Mouse (Mus musculus): ENCODE data around the gene Draxin.
"Not testable (repeated sequence)": the region's sequence is repeated elsewhere in the genome, so short reads cannot be mapped to it uniquely, and the experiment has no call there.

Draxin gene

GRCm38 (mm10) chr4:148130561-148131413 lies at the start of gene Draxin:
Gene Draxin (minus strand): TSS chr4:148130698.
- peak; percentile 16 for DNase-seq (ENCODE audit: low spot score)

DNA sequence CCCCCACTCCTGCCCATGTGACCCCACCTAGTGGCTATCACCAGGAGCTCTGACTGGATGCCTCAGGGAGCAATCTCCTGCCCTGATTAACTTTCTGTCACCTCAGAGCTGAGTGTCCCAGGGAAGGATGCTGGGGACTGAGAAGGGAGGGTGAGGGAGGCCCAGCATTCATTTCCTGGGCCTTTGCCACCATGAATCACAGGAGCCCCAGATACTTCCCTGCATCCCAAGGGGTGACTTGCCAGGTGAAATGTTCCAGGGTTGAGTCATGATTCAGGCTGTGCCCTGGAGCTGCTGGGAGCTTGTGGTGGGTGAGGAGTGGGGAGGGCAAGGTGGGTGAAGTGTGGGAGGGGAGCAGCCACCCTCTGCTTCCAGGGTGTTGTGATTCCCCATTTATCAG lies 47.2 kb upstream of the Draxin start:
- DNase-seq (ENCODE audit: low spot score), result no peak

DNA sequence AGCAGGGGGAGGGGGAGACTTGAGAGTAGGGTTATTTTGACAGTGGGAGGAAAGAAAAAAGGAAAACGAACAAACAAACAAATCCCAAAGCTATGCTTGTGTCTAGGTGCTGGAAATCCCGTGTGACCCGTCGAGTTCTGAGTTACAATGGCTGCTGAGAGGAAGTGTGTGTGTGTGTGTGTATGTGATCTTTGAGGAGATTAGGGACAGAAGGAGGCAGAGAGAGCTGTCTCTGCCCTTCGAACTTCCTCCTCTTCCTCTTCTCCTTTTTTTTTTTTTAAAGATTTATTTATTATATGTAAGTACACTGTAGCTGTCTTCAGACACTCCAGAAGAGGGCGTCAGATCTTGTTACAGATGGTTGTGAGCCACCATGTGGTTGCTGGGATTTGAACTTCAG lies 46.1 kb upstream of the Draxin start:
- not testable (repeated sequence) for DNase-seq (ENCODE audit: low spot score)

DNA sequence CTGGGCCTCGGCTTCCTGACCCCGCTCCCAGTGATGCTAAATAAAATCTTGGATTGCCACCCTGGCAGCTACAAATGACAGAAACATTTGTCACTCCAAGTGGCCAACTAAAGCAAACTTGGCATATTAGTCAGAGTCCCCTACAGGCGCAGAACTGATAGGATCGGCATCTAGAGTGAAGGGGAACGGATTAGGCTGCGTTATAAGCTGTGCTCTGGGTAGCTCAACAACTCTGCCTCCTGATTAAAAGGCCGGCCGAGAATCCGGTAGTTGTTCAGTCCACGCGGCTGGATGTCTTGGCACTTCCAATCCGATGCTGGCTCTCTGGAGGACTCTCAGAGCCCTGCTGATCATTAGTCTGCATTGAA lies 44.0 kb upstream of the Draxin start:
- DNase-seq (ENCODE audit: low spot score), result no peak

- no peak for DNase-seq (ENCODE audit: low spot score)
Measured at GRCm38 (mm10) chr4:148173811-148174494, 43.5 kb upstream of the Draxin start.

DNA sequence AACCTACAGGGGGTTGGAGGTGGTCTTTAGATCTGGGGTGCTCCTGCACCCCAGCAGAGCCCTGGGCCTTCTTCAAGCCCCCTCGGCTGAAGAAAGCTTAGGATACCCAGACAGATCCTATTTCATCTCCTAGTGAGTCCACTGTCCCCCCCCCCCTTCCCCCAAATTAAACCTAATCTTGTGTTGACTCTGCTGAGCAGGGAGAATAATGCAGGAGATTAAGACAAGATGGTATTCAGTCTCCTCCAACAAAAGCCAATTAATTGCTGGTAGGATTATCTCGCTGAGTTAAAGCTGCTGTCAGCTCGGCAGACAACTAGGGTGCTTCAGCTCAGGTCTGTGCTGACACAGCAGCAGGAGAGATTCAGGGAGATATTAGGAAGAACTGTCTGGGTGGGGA lies 40.8 kb upstream of the Draxin start:
- no peak for DNase-seq (ENCODE audit: low spot score)

- peak; percentile 29 for DNase-seq (ENCODE audit: low spot score)
Measured at GRCm38 (mm10) chr4:148170842-148171241, 40.3 kb upstream of the Draxin start.

GRCm38 (mm10) chr4:148169586-148169985 lies 39.1 kb upstream of the Draxin start:
- no peak for DNase-seq (ENCODE audit: low spot score)

DNA sequence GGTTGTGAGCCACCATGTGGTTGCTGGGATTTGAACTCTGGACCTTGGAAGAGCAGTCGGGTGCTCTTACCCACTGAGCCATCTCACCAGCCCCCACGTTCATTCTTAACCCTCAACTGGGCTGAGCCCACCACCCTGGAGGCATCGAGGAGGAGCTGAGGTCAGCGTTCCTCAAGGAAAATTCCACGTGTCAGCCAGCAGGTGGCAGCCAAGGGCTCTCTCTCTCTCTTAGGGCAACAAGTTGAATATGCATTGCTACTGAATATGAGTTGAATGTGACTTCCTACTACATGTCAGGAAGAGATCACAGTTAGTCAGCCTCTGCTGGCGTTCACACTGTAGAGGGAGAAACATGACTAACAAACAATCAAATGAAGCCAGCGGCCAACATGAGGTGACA lies 37.8 kb upstream of the Draxin start:
- DNase-seq (ENCODE audit: low spot score), result no peak

- peak; percentile 69 for DNase-seq (ENCODE audit: low spot score)
Measured at GRCm38 (mm10) chr4:148166986-148167385, 36.5 kb upstream of the Draxin start.

DNA sequence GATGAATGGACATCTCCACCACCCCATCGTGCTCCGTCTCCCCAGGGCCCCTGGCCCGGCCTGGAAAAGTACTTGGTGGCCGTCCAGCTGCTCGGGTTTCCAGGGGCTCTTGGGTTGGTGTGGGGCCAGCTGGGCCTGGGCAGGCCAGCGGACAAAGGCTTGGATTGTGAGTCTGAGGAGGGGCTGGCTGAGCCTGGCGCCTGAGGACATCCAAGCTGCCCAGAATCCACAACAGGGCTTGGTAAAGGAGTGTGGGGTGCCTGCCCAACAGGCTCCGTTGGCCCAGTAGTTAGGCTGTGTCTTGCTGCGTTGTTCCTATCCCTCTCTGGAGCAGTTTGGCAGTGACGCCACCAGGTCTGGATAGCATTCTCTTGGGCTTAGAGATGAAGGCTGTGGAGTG lies 35.9 kb upstream of the Draxin start:
- no peak for DNase-seq (ENCODE audit: low spot score)

- no peak for DNase-seq (ENCODE audit: low spot score)
Measured at GRCm38 (mm10) chr4:148165551-148165950, 35.1 kb upstream of the Draxin start.

DNA sequence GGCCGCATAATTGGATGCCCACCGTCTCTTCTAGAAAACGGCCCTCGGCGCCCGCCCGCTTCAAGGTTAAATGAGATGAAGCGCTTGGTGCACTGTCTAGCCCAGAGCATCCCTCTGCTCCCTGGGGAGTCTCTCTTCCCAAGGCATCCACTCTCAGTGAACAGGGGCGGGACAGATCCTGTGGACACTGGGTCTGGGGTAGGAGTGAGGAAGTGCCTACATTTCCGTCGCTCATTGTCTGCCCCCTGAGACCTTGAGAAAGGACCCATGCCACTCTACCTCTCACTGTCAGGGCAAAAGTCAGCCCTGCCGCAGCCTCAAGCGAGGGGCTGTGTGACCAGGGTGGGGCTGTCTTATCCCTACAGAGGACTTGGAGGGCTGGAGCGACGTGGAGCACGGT lies 34.0 kb upstream of the Draxin start:
- DNase-seq (ENCODE audit: low spot score), result no peak

GRCm38 (mm10) chr4:148164002-148164439 lies 33.5 kb upstream of the Draxin start:
- peak; percentile 86 for DNase-seq (ENCODE audit: low spot score)

- no peak for DNase-seq (ENCODE audit: low spot score)
Measured at GRCm38 (mm10) chr4:148160436-148161390, 30.2 kb upstream of the Draxin start, which contains the start of the genes Fbxo44 and Fbxo2. Gene Fbxo44 (minus strand): TSS chr4:148160482. Gene Fbxo2 (plus strand): TSS chr4:148160621.

DNA sequence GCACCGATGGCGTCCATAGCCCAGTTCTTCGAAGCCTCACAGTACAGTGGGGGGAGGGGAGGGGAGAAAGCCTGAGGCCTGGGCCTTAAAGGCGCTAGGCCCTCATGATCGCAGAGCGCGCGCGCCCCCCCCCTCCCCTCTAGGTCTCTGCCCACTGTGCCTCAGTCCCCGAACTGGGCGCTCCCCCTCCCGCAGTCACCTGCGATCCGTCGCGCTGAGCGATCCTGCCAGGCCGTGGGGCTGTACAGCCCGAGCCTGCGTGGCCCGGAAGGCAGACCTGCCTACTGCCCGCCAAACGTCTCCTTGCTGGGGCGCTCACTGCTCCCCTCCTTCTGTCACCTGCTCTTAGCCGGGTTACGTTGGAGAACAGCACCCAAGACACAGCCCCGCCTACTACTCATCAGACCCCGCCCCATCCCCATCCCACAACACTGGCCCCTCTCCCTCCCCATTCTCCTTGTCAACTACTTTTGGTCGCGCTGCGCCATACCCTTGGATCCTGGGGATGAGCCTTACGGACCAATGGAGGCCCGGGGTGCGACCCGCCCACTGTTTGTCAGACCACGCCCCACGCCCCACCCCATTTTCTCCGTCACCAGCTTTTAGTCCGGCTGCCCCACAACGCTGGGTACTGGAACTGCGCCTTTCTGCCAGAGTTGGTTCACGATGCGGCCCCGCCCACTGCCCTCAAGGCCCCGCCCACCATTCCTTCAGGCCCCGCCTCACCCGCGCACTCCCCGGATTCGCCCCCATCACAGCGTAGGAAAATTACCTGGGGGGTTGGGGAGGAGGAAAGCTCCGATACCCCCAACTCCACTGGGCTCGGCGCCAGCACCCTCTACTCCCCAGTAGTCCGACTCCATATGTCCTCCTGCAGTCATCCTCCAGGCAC lies 29.3 kb upstream of the Draxin start:
- peak; percentile 93 for DNase-seq (ENCODE audit: low spot score)

GRCm38 (mm10) chr4:148158436-148159348 lies 28.2 kb upstream of the Draxin start:
- no peak for DNase-seq (ENCODE audit: low spot score)

DNA sequence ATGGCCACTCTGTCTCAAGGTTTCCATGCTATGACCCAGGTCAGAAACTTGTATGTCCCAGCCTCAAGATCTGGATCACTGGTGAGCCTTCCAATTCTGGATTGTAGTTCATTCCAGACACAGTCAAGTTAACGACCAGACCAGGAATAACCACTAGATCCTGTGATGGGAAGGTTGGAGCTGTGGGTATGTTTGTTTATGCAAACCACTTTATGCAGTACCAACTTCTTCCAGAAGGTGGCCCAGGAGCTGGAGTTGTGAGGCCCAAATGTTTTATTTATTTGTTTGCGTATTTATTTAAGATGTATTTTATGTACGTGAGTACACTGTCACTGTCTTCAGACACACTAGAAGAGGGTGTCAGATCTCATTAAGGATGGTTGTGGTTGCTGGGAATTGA lies 24.5 kb upstream of the Draxin start:
- no peak for DNase-seq (ENCODE audit: low spot score)

DNA sequence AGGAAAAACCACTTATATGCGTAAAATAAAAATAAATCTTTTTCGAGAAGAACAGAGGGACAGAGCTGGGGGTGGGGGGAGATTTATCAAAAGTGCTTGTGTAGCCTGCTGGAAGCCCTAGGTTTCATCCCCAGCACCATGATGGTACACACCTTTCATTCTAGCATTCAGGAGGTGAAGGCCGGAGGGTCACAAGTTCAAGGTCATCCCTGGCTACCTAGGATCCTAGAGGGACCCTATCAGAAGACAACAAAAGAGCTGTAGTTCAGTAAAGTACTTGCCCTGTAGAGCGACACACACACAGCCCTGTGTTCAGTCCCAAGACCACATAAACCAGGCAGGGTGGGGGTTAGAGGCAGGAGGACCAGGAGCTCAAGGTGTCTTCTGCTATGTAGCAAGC lies 23.5 kb upstream of the Draxin start:
- DNase-seq (ENCODE audit: low spot score), result no peak

- DNase-seq (ENCODE audit: low spot score), result no peak
Measured at GRCm38 (mm10) chr4:148152547-148152946, 22.0 kb upstream of the Draxin start.
